Mouse (Mus musculus) liver, adult 2 months (tissue): ENCODE results near the gene Stxbp4.

ENCODE experiments used
- CTCF ChIP-seq: fragments of 200-500 bp; IDR thresholded peaks from 2 replicates; pipeline ENCODE4 v1.5.1; 2011; ENCODE audit warnings: low read depth, low read length, control low read depth
- POLR2A ChIP-seq: fragments of 200-500 bp; IDR thresholded peaks from 2 replicates; pipeline ENCODE4 v1.6.1; 2011; ENCODE audit warnings: low read length, control low read depth; ENCODE audit not compliant: insufficient read depth; ENCODE audit errors: extremely low read depth

- TF ChIP-seq POLR2A (no peak), CTCF (no peak)
Measured at GRCm38 (mm10) chr11:90686287-90687025, 48.6 kb upstream of the Stxbp4 start.
